Mouse (Mus musculus) erythroid progenitor cell, adult 5-6 weeks (primary cell): Measurements from ENCODE around the gene Olfr1287. TPM values are rescaled to one million over a fixed set of nuclear protein-coding genes. Genes with fewer than 3 reads are reported as not detected.

ENCODE experiments used
- ATAC-seq: replicated peaks from 2 replicates; pipeline ENCODE4 v1.8.0; 2016; ENCODE audit warnings: moderate number of reproducible peaks, mild to moderate bottlenecking, moderate TSS enrichment, inconsistent platforms; ENCODE audit not compliant: poor library complexity, low FRiP score, severe bottlenecking
- total RNA-seq, 2 experiments: library from RNA; stranded (forward) in 1 of 2; stranded (reverse) in 1 of 2; fragments of 150-400 nt in 1 of 2; fragments of 186-747, 209-891 nt in 1 of 2; gene quantifications; 2 replicates each; pipeline versions ENCODE4 v1.2.3 to v1.2.4; 2015 to 2017; ENCODE audit warnings: low replicate concordance in 2 of 2

Gene Olfr1287
- total RNA-seq (2015; ENCODE audit: low replicate concordance), result not detected in 2 replicates
- not detected in 2 replicates for total RNA-seq (2017; ENCODE audit: low replicate concordance)

GRCm38 (mm10) chr2:111448842-111449241, at the start of gene Olfr1287:
Olfr1287 (plus strand) TSS chr2:111449142.
- ATAC-seq, result no peak

GRCm38 (mm10) chr2:111422931-111423330, 26.0 kb upstream of the Olfr1287 start, which contains the start of gene Olfr1286:
Olfr1286 (minus strand) TSS chr2:111423115.
- ATAC-seq, result no peak

- no peak for ATAC-seq
These were observed 24.9 kb downstream of the Olfr1287 start, which contains the start of gene Olfr1288 for GRCm38 (mm10) chr2:111473801-111474200. Olfr1288 (plus strand) TSS chr2:111474101.

GRCm38 (mm10) chr2:111480519-111480918, 31.6 kb downstream of the Olfr1287 start, which contains the start of gene Olfr1289:
Olfr1289 (plus strand) TSS chr2:111480819.
- no peak for ATAC-seq

- ATAC-seq, result no peak
These were observed 44.8 kb downstream of the Olfr1287 start, which contains the start of gene Olfr1290 for GRCm38 (mm10) chr2:111493729-111494128. Olfr1290 (minus strand) TSS chr2:111493829.

GRCm38 (mm10) chr2:111496880-111497279, 47.9 kb downstream of the Olfr1287 start, which contains the start of gene Olfr1291-ps1:
Olfr1291-ps1 (plus strand) TSS chr2:111497180.
- ATAC-seq, result no peak

Other genes starting within 250 kb of the Olfr1287 start
- gene 4930430A15Rik, start 219.5 kb upstream of the Olfr1287 start, total RNA-seq (2015; ENCODE audit: low replicate concordance), result not detected in 2 replicates
- gene 4930430A15Rik, start 219.5 kb upstream of the Olfr1287 start, total RNA-seq (2017; ENCODE audit: low replicate concordance), result not detected in 2 replicates
- not detected in 2 replicates for gene Olfr1275, start 213.9 kb upstream of the Olfr1287 start, total RNA-seq (2015; ENCODE audit: low replicate concordance)
- not detected in 2 replicates for gene Olfr1275, start 213.9 kb upstream of the Olfr1287 start, total RNA-seq (2017; ENCODE audit: low replicate concordance)
- gene Olfr1276, start 194.6 kb upstream of the Olfr1287 start, total RNA-seq (2015; ENCODE audit: low replicate concordance), result not detected in 2 replicates
- not detected in 2 replicates for gene Olfr1276, start 194.6 kb upstream of the Olfr1287 start, total RNA-seq (2017; ENCODE audit: low replicate concordance)
- gene Olfr1277, start 175.0 kb upstream of the Olfr1287 start, total RNA-seq (2015; ENCODE audit: low replicate concordance), result not detected in 2 replicates
- gene Olfr1277, start 175.0 kb upstream of the Olfr1287 start, total RNA-seq (2017; ENCODE audit: low replicate concordance), result not detected in 2 replicates
- not detected in 2 replicates for gene Olfr1278, start 159.0 kb upstream of the Olfr1287 start, total RNA-seq (2015; ENCODE audit: low replicate concordance)
- not detected in 2 replicates for gene Olfr1278, start 159.0 kb upstream of the Olfr1287 start, total RNA-seq (2017; ENCODE audit: low replicate concordance)
- gene Olfr1279, start 148.5 kb upstream of the Olfr1287 start, total RNA-seq (2015; ENCODE audit: low replicate concordance), result not detected in 2 replicates
- not detected in 2 replicates for gene Olfr1279, start 148.5 kb upstream of the Olfr1287 start, total RNA-seq (2017; ENCODE audit: low replicate concordance)
- gene Olfr1280, start 135.1 kb upstream of the Olfr1287 start, total RNA-seq (2015; ENCODE audit: low replicate concordance), result not detected in 2 replicates
- gene Olfr1280, start 135.1 kb upstream of the Olfr1287 start, total RNA-seq (2017; ENCODE audit: low replicate concordance), result not detected in 2 replicates
- not detected in 2 replicates for gene Olfr1281, start 122.6 kb upstream of the Olfr1287 start, total RNA-seq (2015; ENCODE audit: low replicate concordance)
- not detected in 2 replicates for gene Olfr1281, start 122.6 kb upstream of the Olfr1287 start, total RNA-seq (2017; ENCODE audit: low replicate concordance)
- not detected in 2 replicates for gene Olfr1282, start 113.1 kb upstream of the Olfr1287 start, total RNA-seq (2015; ENCODE audit: low replicate concordance)
- not detected in 2 replicates for gene Olfr1282, start 113.1 kb upstream of the Olfr1287 start, total RNA-seq (2017; ENCODE audit: low replicate concordance)
- not detected in 2 replicates for gene Olfr1283, start 82.4 kb upstream of the Olfr1287 start, total RNA-seq (2015; ENCODE audit: low replicate concordance)
- not detected in 2 replicates for gene Olfr1283, start 82.4 kb upstream of the Olfr1287 start, total RNA-seq (2017; ENCODE audit: low replicate concordance)
- not detected in 2 replicates for gene Olfr1284, start 73.6 kb upstream of the Olfr1287 start, total RNA-seq (2015; ENCODE audit: low replicate concordance)
- gene Olfr1284, start 73.6 kb upstream of the Olfr1287 start, total RNA-seq (2017; ENCODE audit: low replicate concordance), result not detected in 2 replicates
- gene Olfr1286, start 26.0 kb upstream of the Olfr1287 start, total RNA-seq (2015; ENCODE audit: low replicate concordance), result not detected in 2 replicates
- not detected in 2 replicates for gene Olfr1286, start 26.0 kb upstream of the Olfr1287 start, total RNA-seq (2017; ENCODE audit: low replicate concordance)
- gene Olfr1288, start 25.0 kb downstream of the Olfr1287 start, total RNA-seq (2015; ENCODE audit: low replicate concordance), result not detected in 2 replicates
- not detected in 2 replicates for gene Olfr1288, start 25.0 kb downstream of the Olfr1287 start, total RNA-seq (2017; ENCODE audit: low replicate concordance)
- not detected in 2 replicates for gene Olfr1289, start 31.7 kb downstream of the Olfr1287 start, total RNA-seq (2015; ENCODE audit: low replicate concordance)
- not detected in 2 replicates for gene Olfr1289, start 31.7 kb downstream of the Olfr1287 start, total RNA-seq (2017; ENCODE audit: low replicate concordance)
- not detected in 2 replicates for gene Olfr1290, start 44.7 kb downstream of the Olfr1287 start, total RNA-seq (2015; ENCODE audit: low replicate concordance)
- not detected in 2 replicates for gene Olfr1290, start 44.7 kb downstream of the Olfr1287 start, total RNA-seq (2017; ENCODE audit: low replicate concordance)
- not detected in 2 replicates for gene Olfr1291-ps1, start 48.0 kb downstream of the Olfr1287 start, total RNA-seq (2015; ENCODE audit: low replicate concordance)
- not detected in 2 replicates for gene Olfr1291-ps1, start 48.0 kb downstream of the Olfr1287 start, total RNA-seq (2017; ENCODE audit: low replicate concordance)
- not detected in 2 replicates for gene Olfr1293-ps, start 76.1 kb downstream of the Olfr1287 start, total RNA-seq (2015; ENCODE audit: low replicate concordance)
- gene Olfr1293-ps, start 76.1 kb downstream of the Olfr1287 start, total RNA-seq (2017; ENCODE audit: low replicate concordance), result not detected in 2 replicates
- gene Olfr1294, start 91.1 kb downstream of the Olfr1287 start, total RNA-seq (2015; ENCODE audit: low replicate concordance), result not detected in 2 replicates
- not detected in 2 replicates for gene Olfr1294, start 91.1 kb downstream of the Olfr1287 start, total RNA-seq (2017; ENCODE audit: low replicate concordance)
- gene Olfr1295, start 120.5 kb downstream of the Olfr1287 start, total RNA-seq (2015; ENCODE audit: low replicate concordance), result not detected in 2 replicates
- gene Olfr1295, start 120.5 kb downstream of the Olfr1287 start, total RNA-seq (2017; ENCODE audit: low replicate concordance), result not detected in 2 replicates
- gene Olfr1297, start 177.4 kb downstream of the Olfr1287 start, total RNA-seq (2015; ENCODE audit: low replicate concordance), result not detected in 2 replicates
- gene Olfr1297, start 177.4 kb downstream of the Olfr1287 start, total RNA-seq (2017; ENCODE audit: low replicate concordance), result not detected in 2 replicates
- not detected in 2 replicates for gene Olfr1298, start 200.1 kb downstream of the Olfr1287 start, total RNA-seq (2015; ENCODE audit: low replicate concordance)
- gene Olfr1298, start 200.1 kb downstream of the Olfr1287 start, total RNA-seq (2017; ENCODE audit: low replicate concordance), result not detected in 2 replicates
- not detected in 2 replicates for gene Olfr1299, start 212.3 kb downstream of the Olfr1287 start, total RNA-seq (2015; ENCODE audit: low replicate concordance)
- not detected in 2 replicates for gene Olfr1299, start 212.3 kb downstream of the Olfr1287 start, total RNA-seq (2017; ENCODE audit: low replicate concordance)